Mouse (Mus musculus) embryonic facial prominence, embryonic 13.5 days (tissue): Measurements from ENCODE around the gene Stat3. TPM values are rescaled to one million over a fixed set of nuclear protein-coding genes. Genes with fewer than 3 reads are reported as not detected.

Experiments
- ATAC-seq: fragments of 200-750 bp; cut with Nextera tagmentation; 2 replicates; pipeline ENCODE4 v1.8.0; 2017; ENCODE audit warnings: low read depth; ENCODE audit not compliant: insufficient number of reproducible peaks, insufficient read depth, low FRiP score, low TSS enrichment
- H3K27ac ChIP-seq: fragments of 300-500 bp; sonication (generic); 2 replicates; pipeline ENCODE4 v1.5.1; 2015; ENCODE audit warnings: moderate library complexity, mild to moderate bottlenecking, inconsistent platforms
- H3K27me3 ChIP-seq: fragments of 300-500 bp; sonication (generic); 2 replicates; pipeline ENCODE4 v1.6.1; 2015; ENCODE audit warnings: mild to moderate bottlenecking, inconsistent platforms
- H3K36me3 ChIP-seq: fragments of 300-500 bp; sonication (generic); 2 replicates; pipeline ENCODE4 v1.6.1; 2015; ENCODE audit warnings: mild to moderate bottlenecking, inconsistent platforms
- H3K4me1 ChIP-seq: fragments of 300-500 bp; sonication (generic); 2 replicates; pipeline ENCODE4 v1.6.1; 2015; ENCODE audit warnings: inconsistent platforms
- H3K4me2 ChIP-seq: fragments of 300-500 bp; sonication (generic); 2 replicates; pipeline ENCODE4 v1.6.1; 2015; ENCODE audit warnings: moderate library complexity, mild to moderate bottlenecking, inconsistent platforms
- H3K4me3 ChIP-seq: fragments of 300-500 bp; sonication (generic); 2 replicates; pipeline ENCODE4 v1.5.1; 2015; ENCODE audit warnings: mild to moderate bottlenecking, inconsistent platforms
- H3K9ac ChIP-seq: fragments of 300-500 bp; sonication (generic); 2 replicates; pipeline ENCODE4 v1.6.1; 2015; ENCODE audit warnings: mild to moderate bottlenecking, inconsistent platforms
- H3K9me3 ChIP-seq: fragments of 300-500 bp; sonication (generic); 2 replicates; pipeline ENCODE4 v1.6.1; 2016; ENCODE audit warnings: inconsistent platforms
- WGBS: fragments of 180-500 bp; shearing (Covaris S2); methylation state at CpG from one replicate; pipeline ENCODE4 v1.1.7; 2015; ENCODE audit warnings: mixed read lengths; 5-methylcytosine and 5-hydroxymethylcytosine counted together
- polyA plus RNA-seq: library from polyadenylated mRNA; unstranded; fragments of >200 nt; fragmentation: Nextera tagmentation; extraction: Ambion mirVana; gene quantifications from 2 replicates; pipeline ENCODE4 v1.2.1, GENCODE M21; 2015

Gene Stat3
- polyA plus RNA-seq, 1 experiment from 2014 or later, result 40.7 TPM

DNA sequence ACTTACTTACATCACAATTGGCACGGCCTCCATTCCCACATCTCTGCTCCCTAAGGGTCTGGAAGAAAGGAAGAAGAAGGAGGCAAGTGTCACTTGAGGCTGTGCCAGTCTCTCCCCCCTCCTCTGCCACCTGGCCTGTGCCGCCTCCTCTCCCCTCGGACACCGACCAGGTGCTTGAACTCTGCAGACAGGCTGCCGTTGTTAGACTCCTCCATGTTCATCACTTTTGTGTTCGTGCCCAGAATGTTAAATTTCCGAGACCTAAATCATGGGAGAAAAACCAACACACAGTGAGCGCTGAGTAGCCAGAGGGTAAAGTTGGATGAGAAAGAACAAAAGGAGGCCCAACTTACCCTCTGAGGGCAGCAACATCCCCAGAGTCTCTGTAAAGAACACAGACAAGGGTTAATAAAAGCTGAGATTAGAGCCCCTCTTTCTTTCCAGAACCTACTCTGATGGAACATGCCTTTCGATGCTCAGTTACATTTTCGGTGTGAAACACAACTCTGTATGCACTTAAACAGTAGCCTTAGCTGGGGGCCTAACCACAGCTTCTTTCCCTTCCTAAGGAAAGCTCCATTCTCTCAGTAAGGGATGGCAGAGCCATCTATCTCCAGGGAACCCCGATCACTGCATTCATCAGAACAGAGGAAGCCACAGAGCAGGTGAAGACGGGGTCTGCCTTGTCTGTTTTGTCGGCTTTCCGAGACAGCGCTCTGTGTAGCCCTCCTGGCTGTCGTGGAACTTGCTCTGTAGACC, 40.7 kb downstream of the Stat3 start:
- no peak overlapping the region for H3K4me3 ChIP-seq
- 69% methylated on average over 16 of the region's 16 CpGs for WGBS
- H3K27ac ChIP-seq, result no peak overlapping the region
- no peak overlapping the region for H3K9ac ChIP-seq
- no peaks in the 10 kb centered on the region for H3K9me3 ChIP-seq
- H3K36me3 ChIP-seq, result peaks cover 59% of the 10 kb centered on the region
- H3K4me2 ChIP-seq, result no peak overlapping the region
- ATAC-seq, result no peak
- peaks cover 3% of the 10 kb centered on the region; the same call in 1 of the 2 replicates for H3K4me1 ChIP-seq
- H3K27me3 ChIP-seq, result no peaks in the 10 kb centered on the region

GRCm38 (mm10) chr11:100897294-100898231, 41.8 kb downstream of the Stat3 start:
- Histone ChIP-seq H3K36me3 (peaks cover 54% of the 10 kb centered on the region), H3K27ac (no peak overlapping the region), H3K9me3 (no peaks in the 10 kb centered on the region), H3K4me3 (no peak overlapping the region), H3K4me1 (peaks cover 3% of the 10 kb centered on the region; the same call in 1 of the 2 replicates), H3K4me2 (no peak overlapping the region), H3K9ac (no peak overlapping the region), H3K27me3 (no peaks in the 10 kb centered on the region)
- ATAC-seq, result no peak
- WGBS, result 75% methylated on average over 7 of the region's 7 CpGs

DNA sequence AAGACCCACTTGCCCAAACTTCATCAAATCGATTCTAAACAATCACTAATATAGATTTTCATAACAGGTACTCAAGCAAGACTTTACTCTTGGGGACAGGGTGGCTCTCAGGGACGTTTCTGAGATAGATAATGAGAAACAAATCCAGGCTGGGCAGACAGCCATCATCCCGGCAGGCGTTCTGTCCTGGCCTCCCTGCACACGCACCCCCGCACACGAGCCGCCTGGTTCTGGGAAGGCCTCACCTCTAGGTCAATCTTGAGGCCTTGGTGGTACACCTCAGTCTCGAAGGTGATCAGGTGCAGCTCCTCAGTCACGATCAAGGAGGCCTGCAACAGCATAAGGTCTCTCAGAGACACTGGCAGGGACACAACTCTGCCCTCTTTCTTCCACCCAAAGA, 43.3 kb downstream of the Stat3 start:
- H3K9me3 ChIP-seq, result no peaks in the 10 kb centered on the region
- peaks cover 47% of the 10 kb centered on the region for H3K36me3 ChIP-seq
- no peak overlapping the region for H3K9ac ChIP-seq
- no peaks in the 10 kb centered on the region for H3K27me3 ChIP-seq
- H3K27ac ChIP-seq, result no peak overlapping the region
- no peak overlapping the region for H3K4me2 ChIP-seq
- 76% methylated on average over 10 of the region's 10 CpGs for WGBS
- H3K4me3 ChIP-seq, result no peak overlapping the region
- ATAC-seq, result no peak
- peaks cover 3% of the 10 kb centered on the region; the same call in 1 of the 2 replicates for H3K4me1 ChIP-seq

GRCm38 (mm10) chr11:100894146-100894918, 45.0 kb downstream of the Stat3 start:
- peaks cover 57% of the 10 kb centered on the region for H3K36me3 ChIP-seq
- no peak overlapping the region for H3K4me3 ChIP-seq
- H3K27me3 ChIP-seq, result no peaks in the 10 kb centered on the region
- peaks cover 3% of the 10 kb centered on the region; the same call in 1 of the 2 replicates for H3K4me1 ChIP-seq
- H3K4me2 ChIP-seq, result no peak overlapping the region
- ATAC-seq, result no peak
- 76% methylated on average over 9 of the region's 9 CpGs for WGBS
- no peak overlapping the region for H3K9ac ChIP-seq
- no peak overlapping the region for H3K27ac ChIP-seq
- H3K9me3 ChIP-seq, result no peaks in the 10 kb centered on the region

DNA sequence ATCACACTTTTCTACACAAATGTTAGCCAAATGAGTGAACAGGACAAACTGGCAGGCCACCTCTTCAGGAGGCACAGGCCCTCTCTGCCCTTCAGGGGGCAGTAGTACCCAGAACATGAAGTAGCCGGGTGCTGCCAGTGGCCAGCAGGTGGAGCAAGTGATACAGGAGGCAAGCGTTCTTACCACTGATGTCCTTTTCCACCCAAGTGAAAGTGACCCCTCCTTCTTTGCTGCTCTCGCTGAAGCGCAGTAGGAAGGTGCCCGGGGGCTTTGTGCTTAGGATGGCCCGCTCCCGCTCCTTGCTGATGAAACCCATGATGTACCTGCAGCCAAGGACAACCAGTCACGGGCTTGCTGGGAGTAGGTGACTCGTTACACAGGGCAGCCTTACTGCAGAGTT, 45.9 kb downstream of the Stat3 start:
- H3K4me1 ChIP-seq, result peaks cover 2% of the 10 kb centered on the region; the same call in 1 of the 2 replicates
- peaks cover 56% of the 10 kb centered on the region for H3K36me3 ChIP-seq
- H3K9me3 ChIP-seq, result no peaks in the 10 kb centered on the region
- no peak overlapping the region for H3K9ac ChIP-seq
- H3K4me3 ChIP-seq, result no peak overlapping the region
- H3K27me3 ChIP-seq, result no peaks in the 10 kb centered on the region
- H3K4me2 ChIP-seq, result no peak overlapping the region
- H3K27ac ChIP-seq, result no peak overlapping the region
- WGBS, result 10% methylated on average over 9 of the region's 9 CpGs
- no peak for ATAC-seq

DNA sequence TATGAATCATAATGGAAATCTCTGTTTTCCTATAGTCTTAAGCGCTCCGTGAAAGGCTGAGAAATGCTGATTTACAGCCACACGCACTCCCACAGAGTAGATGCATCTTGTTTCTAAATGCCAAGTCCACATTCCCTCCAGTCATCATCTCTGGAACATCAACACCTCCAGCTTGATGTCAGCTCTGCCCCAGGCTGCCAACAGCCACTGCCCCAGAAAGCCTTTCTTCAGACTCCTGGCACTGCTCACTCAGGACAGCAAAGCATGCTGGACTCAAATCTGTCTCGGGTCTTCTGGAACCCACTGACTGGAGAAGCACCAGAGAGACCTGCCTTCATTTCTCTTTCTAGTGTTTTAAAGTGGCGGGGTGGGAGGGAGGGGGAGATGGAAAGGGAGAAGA, 46.9 kb downstream of the Stat3 start:
- Histone ChIP-seq H3K4me3 (no peak overlapping the region), H3K27me3 (no peaks in the 10 kb centered on the region), H3K4me2 (no peak overlapping the region), H3K27ac (no peak overlapping the region), H3K9me3 (no peaks in the 10 kb centered on the region), H3K4me1 (no peaks in the 10 kb centered on the region), H3K9ac (no peak overlapping the region), H3K36me3 (peaks cover 54% of the 10 kb centered on the region)
- ATAC-seq, result no peak
- WGBS, result 90% methylated on average over 5 of the region's 5 CpGs

- H3K4me2 ChIP-seq, result no peak overlapping the region
- H3K9me3 ChIP-seq, result no peaks in the 10 kb centered on the region
- no peak overlapping the region for H3K4me3 ChIP-seq
- no peak overlapping the region for H3K27ac ChIP-seq
- WGBS, result 70% methylated on average over 15 of the region's 15 CpGs
- no peak overlapping the region for H3K9ac ChIP-seq
- no peak for ATAC-seq
- peaks cover 56% of the 10 kb centered on the region for H3K36me3 ChIP-seq
- no peaks in the 10 kb centered on the region for H3K27me3 ChIP-seq
- H3K4me1 ChIP-seq, result no peaks in the 10 kb centered on the region
Measured at GRCm38 (mm10) chr11:100891256-100892123, 47.9 kb downstream of the Stat3 start.

DNA sequence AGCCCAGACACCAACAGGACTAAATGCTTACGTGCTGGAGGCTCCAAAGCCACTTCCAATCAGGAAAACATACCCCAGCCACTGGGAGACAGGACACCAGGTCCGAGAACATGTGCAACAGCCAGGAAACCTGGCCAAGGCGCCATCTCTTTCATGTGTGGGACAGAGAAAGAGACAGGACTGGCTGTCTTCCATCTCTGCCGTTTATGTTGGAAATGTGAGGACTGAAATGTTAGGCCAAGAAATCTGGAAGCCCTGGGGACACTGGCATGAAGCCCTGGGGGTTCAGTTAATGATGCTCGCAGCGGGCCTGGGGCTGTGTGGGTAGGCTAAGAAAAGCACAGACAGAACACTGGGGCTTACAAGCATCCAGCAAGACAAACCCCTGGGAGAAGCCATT, 48.9 kb downstream of the Stat3 start:
- no peak overlapping the region for H3K4me2 ChIP-seq
- ATAC-seq, result no peak
- no peak overlapping the region; the same call in 1 of the 2 replicates for H3K27ac ChIP-seq
- H3K36me3 ChIP-seq, result peaks cover 54% of the 10 kb centered on the region
- no peak overlapping the region for H3K9ac ChIP-seq
- H3K9me3 ChIP-seq, result no peaks in the 10 kb centered on the region
- WGBS, result 81% methylated on average over 6 of the region's 6 CpGs
- H3K4me3 ChIP-seq, result no peak overlapping the region
- no peaks in the 10 kb centered on the region for H3K4me1 ChIP-seq
- H3K27me3 ChIP-seq, result no peaks in the 10 kb centered on the region

GRCm38 (mm10) chr11:100888348-100888820, 51.0 kb downstream of the Stat3 start:
- no peaks in the 10 kb centered on the region for H3K4me1 ChIP-seq
- H3K9me3 ChIP-seq, result no peaks in the 10 kb centered on the region
- H3K36me3 ChIP-seq, result peaks cover 50% of the 10 kb centered on the region
- no peak overlapping the region for H3K4me2 ChIP-seq
- ATAC-seq, result no peak
- WGBS, result 61% methylated on average over 10 of the region's 10 CpGs
- no peak overlapping the region for H3K27ac ChIP-seq
- H3K27me3 ChIP-seq, result no peaks in the 10 kb centered on the region
- no peak overlapping the region for H3K4me3 ChIP-seq
- no peak overlapping the region for H3K9ac ChIP-seq

DNA sequence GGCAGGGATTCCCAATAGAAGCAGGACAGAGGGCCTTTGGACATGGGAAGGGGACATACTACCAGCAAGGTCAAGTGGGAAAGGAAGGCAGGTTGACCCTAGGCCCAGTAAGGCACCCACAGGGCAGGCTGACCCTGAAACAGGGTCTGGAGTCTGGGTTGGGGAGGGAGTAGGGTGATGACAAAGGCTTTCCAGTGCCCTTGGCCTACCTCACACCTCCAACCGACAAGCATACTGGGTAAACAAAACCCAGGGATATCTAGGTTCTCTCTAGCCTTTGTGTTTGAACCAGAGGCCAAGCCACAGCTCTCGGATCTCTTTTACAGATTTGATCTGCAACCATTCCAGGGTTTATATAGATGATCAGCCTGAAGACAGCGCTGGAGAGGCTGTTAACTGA, 51.6 kb downstream of the Stat3 start:
- whole genome bisulfite sequencing, result 78% methylated on average over 3 of the region's 3 CpGs
- Histone ChIP-seq H3K4me2 (no peak overlapping the region), H3K9me3 (no peaks in the 10 kb centered on the region), H3K36me3 (peaks cover 46% of the 10 kb centered on the region), H3K9ac (no peak overlapping the region), H3K27ac (no peak overlapping the region), H3K4me1 (no peaks in the 10 kb centered on the region), H3K27me3 (no peaks in the 10 kb centered on the region), H3K4me3 (no peak overlapping the region)
- ATAC-seq, result no peak
